Mouse (Mus musculus) ES-E14 (cell line): ENCODE results near the gene Efcab9. TPM values are rescaled to one million over a fixed set of nuclear protein-coding genes. Genes with fewer than 3 reads are reported as not detected.

Source experiments
- DNase-seq: peaks from one replicate; pipeline ENCODE4 v3.0.0-alpha.2; 2013; ENCODE audit warnings: low read depth, low spot score
- H3K27ac ChIP-seq: 2 replicates; pipeline ENCODE4 v1.5.1; 2012; ENCODE audit warnings: low read depth, mild to moderate bottlenecking, low read length, moderate library complexity, mixed read lengths; ENCODE audit not compliant: poor library complexity, insufficient read depth, severe bottlenecking
- H3K36me3 ChIP-seq: 2 replicates; pipeline ENCODE4 v1.6.1; 2012; ENCODE audit warnings: mild to moderate bottlenecking, low read length, moderate library complexity, mixed read lengths; ENCODE audit not compliant: control insufficient read depth, poor library complexity, insufficient read depth, severe bottlenecking
- H3K4me1 ChIP-seq, 2 experiments: fragments of 150-350 bp in 1 of 2; sonication (generic) in 1 of 2; 2 replicates each; pipeline ENCODE4 v1.6.1; 2012; ENCODE audit warnings: low read length in 2 of 2, mild to moderate bottlenecking in 1 of 2, mixed read lengths in 1 of 2; ENCODE audit not compliant: control insufficient read depth in 2 of 2, insufficient read depth in 2 of 2, poor library complexity in 1 of 2
- H3K4me3 ChIP-seq, 2 experiments: fragments of 150-350 bp in 1 of 2; sonication (generic) in 1 of 2; 2 replicates each; pipeline ENCODE4 v1.5.1; 2012; ENCODE audit warnings: low read length in 2 of 2, low read depth in 1 of 2, mild to moderate bottlenecking in 1 of 2, mixed read lengths in 1 of 2; ENCODE audit not compliant: insufficient read depth in 1 of 2, poor library complexity in 1 of 2, severe bottlenecking in 1 of 2
- H3K9ac ChIP-seq: 2 replicates; pipeline ENCODE4 v1.6.1; 2012; ENCODE audit warnings: low read depth, mild to moderate bottlenecking, low read length, mixed read lengths; ENCODE audit not compliant: poor library complexity, insufficient read depth, severe bottlenecking
- H3K9me3 ChIP-seq: fragments of 150-350 bp; sonication (generic); 2 replicates; pipeline ENCODE4 v1.6.1; 2012; ENCODE audit warnings: low read depth, mild to moderate bottlenecking, low read length; ENCODE audit not compliant: control insufficient read depth, insufficient read depth
- CHD2 ChIP-seq: IDR thresholded peaks from 2 replicates; pipeline ENCODE4 v1.6.1; 2014; ENCODE audit warnings: mild to moderate bottlenecking, low read depth, low read length, inconsistent platforms
- HCFC1 ChIP-seq: IDR thresholded peaks from 2 replicates; pipeline ENCODE4 v1.6.1; 2012; ENCODE audit warnings: low read length, inconsistent platforms, borderline replicate concordance; ENCODE audit not compliant: insufficient read depth
- MAFK ChIP-seq: IDR thresholded peaks from 2 replicates; pipeline ENCODE4 v1.6.1; 2014; ENCODE audit warnings: mild to moderate bottlenecking, low read depth, low read length, inconsistent platforms; ENCODE audit not compliant: insufficient read depth
- ZC3H11A ChIP-seq: IDR thresholded peaks from 2 replicates; pipeline ENCODE4 v1.6.1; 2012; ENCODE audit warnings: low read depth, mild to moderate bottlenecking, inconsistent platforms, low read length, borderline replicate concordance
- ZNF384 ChIP-seq: IDR thresholded peaks from 2 replicates; pipeline ENCODE4 v1.6.1; 2012; ENCODE audit warnings: low read depth, low read length, inconsistent platforms
- in situ Hi-C, 2 experiments: fragments of 600-800 bp; cut with MboI; formaldehyde crosslinking; loops; one replicate each; pipeline ENCODE4 v1.15.1; 2025; ENCODE audit warnings: low sequenced_read_pairs in 2 of 2, inconsistent platforms in 1 of 2; ENCODE audit not compliant: unreplicated experiment in 2 of 2
- total RNA-seq: library from RNA; depleted of rRNA; stranded (reverse); fragments of 300-350 nt; gene quantifications from 2 replicates; pipeline ENCODE4 v1.2.3, GENCODE M21; 2012

Gene Efcab9
- total RNA-seq, 1 experiment = 0.40 TPM

- H3K9ac ChIP-seq = no peak overlapping the region
- no peak for TF ChIP-seq HCFC1
- no peak for TF ChIP-seq ZNF384
- no peak for TF ChIP-seq ZC3H11A
- no peak for TF ChIP-seq CHD2
- no peak for TF ChIP-seq MAFK
- H3K27ac ChIP-seq = no peak overlapping the region
Measured at GRCm38 (mm10) chr11:32575964-32576759, 44.3 kb upstream of the Efcab9 start.

DNA sequence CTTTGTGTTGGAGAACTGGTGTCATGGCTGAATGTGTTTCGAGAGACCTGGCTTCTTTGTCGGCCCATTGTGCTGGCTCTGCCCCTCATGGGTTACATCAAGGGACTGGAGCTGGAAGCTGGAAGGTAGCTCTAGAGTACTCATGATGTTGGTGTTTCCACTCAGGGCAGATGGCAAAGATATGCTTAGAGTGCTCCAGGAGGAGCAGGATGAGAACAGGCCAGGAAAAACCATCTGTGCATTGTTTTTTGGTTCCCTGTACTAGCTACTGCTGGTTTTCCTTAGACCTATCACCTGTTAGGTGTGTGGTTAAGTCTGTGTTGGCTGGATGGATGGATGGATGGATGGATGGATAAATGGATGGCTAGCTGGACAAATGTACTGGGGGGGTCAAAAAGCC, 41.8 kb upstream of the Efcab9 start:
- H3K9ac ChIP-seq = no peak overlapping the region
- H3K4me3 ChIP-seq = no peak overlapping the region
- no peak overlapping the region for H3K27ac ChIP-seq
- no peaks in the 10 kb centered on the region for H3K4me1 ChIP-seq
- DNase-seq = no peak
- no peak for TF ChIP-seq HCFC1
- no peak for TF ChIP-seq ZNF384
- H3K36me3 ChIP-seq = no peaks in the 10 kb centered on the region
- no peaks in the 10 kb centered on the region for H3K9me3 ChIP-seq
- in situ Hi-C loops = no loop called here

More at GRCm38 (mm10) chr11:32575964-32576759, 44.3 kb upstream of the Efcab9 start:
- H3K4me3 ChIP-seq = no peak overlapping the region
- H3K4me1 ChIP-seq = peaks cover 0 to 3% of the 10 kb centered on the region in 2 experiments; a peak in 2 of 4 replicates
- no peaks in the 10 kb centered on the region for H3K9me3 ChIP-seq
- in situ Hi-C loops = no loop called here
- DNase-seq = no peak
- H3K36me3 ChIP-seq = no peaks in the 10 kb centered on the region

GRCm38 (mm10) chr11:32571103-32571502, 39.2 kb upstream of the Efcab9 start:
- peaks cover 0 to 6% of the 10 kb centered on the region in 2 experiments; a peak in 1 of 4 replicates for H3K4me1 ChIP-seq
- no peak for DNase-seq
- H3K36me3 ChIP-seq = no peaks in the 10 kb centered on the region
- TF ChIP-seq HCFC1 = no peak
- no peak for TF ChIP-seq CHD2
- no peak for TF ChIP-seq ZC3H11A
- TF ChIP-seq ZNF384 = no peak
- TF ChIP-seq MAFK = no peak
- H3K4me3 ChIP-seq = no peak overlapping the region
- no peaks in the 10 kb centered on the region for H3K9me3 ChIP-seq
- no peak overlapping the region for H3K9ac ChIP-seq
- in situ Hi-C loops = no loop called here
- H3K27ac ChIP-seq = no peak overlapping the region

DNA sequence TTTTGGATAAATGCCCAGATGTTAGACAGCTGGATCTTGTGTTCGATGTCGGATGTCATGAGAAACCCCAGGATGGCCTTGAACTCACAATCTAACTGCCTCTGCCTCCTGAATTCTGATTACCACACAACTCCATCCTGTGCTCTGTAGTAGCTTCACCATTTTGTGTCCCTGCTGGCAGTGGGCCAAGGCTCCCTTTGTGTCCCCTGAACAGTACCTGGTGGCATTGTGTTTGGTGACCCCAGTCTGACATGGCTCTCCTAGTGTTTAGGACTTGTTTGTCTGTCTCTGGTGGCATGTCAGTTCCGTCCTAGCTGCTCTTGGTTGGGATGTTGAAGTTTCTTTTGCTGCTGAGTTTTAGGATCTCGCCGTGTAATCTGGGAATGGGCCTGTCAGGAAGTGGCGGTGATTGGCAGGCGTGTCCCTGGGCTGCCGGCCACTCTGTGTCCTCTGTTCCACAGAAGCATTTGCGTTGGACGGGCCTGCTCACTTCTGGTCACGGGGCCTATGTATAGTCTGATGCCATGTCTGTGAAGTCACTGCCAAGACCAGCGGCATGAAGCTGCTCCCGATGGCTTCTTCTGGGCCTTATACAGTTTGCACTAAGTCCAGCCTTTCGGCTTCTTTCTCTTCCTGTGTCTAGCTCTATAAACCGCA, 36.9 kb upstream of the Efcab9 start:
- Histone ChIP-seq H3K27ac (no peak overlapping the region), H3K36me3 (no peaks in the 10 kb centered on the region), H3K4me3 (no peak overlapping the region), H3K9me3 (no peaks in the 10 kb centered on the region), H3K4me1 (peaks cover 0 to 6% of the 10 kb centered on the region in 2 experiments; a peak in 1 of 4 replicates), H3K9ac (no peak overlapping the region)
- DNase-seq = no peak
- no peak for TF ChIP-seq HCFC1
- no peak for TF ChIP-seq CHD2
- no peak for TF ChIP-seq ZNF384
- no peak for TF ChIP-seq MAFK
- no peak for TF ChIP-seq ZC3H11A
- in situ Hi-C loops = no loop called here
